ENCODE assay signal across 12 mouse cellular contexts in genomic region chr14:25181406-25181805, GRCm38 (mm10).
A peak's percentile ranks its signal among the peaks of the same experiment; 100 is the strongest.
DNase-seq lines count a peak whose midpoint lies in the region; ATAC-seq lines count a peak whose summit lies in the region.
"Had no signal": no experiment of that assay in that cellular context is flagged by ENCODE, and none has a peak within 500 bp of the region (broad histone marks: within the 10 kb centered on the region; RNA-seq: fewer than 3 reads in every experiment).

No protein-coding gene starts in this region.

- no peak overlapping the region for H3K27ac ChIP-seq in kidney, embryonic 14.5 days (ENCODE audit: low read depth, low read length)
- peak overlapping the region; percentile 67 for H3K27ac ChIP-seq in intestine, embryonic 16.5 days (ENCODE audit: low read length)
- H3K27ac ChIP-seq in stomach, embryonic 15.5 days, result no peak overlapping the region
- no peak overlapping the region for H3K27ac ChIP-seq in midbrain, embryonic 10.5 days (replicated peaks)
- H3K27ac ChIP-seq: heart, embryonic 15.5 days; hindbrain, postnatal 0 days; limb, embryonic 15.5 days had no signal

- peak; percentile 88 for DNase-seq in kidney, adult 11 months
- peak; percentile 73 to 94 for DNase-seq in kidney, postnatal 25 days
- DNase-seq in midbrain, embryonic 10.5 days (ENCODE audit: low spot score), result no peak
- no peak for DNase-seq in cerebellum, postnatal 36 days
- DNase-seq: right cerebral cortex, postnatal 25 days had no signal

- H3K9me3 ChIP-seq in kidney, embryonic 14.5 days (ENCODE audit: control insufficient read depth, low read length), result no peaks in the 10 kb centered on the region
- no peaks in the 10 kb centered on the region for H3K9me3 ChIP-seq in intestine, embryonic 16.5 days (ENCODE audit: control insufficient read depth, low read length)
- no peaks in the 10 kb centered on the region for H3K9me3 ChIP-seq in stomach, embryonic 15.5 days
- H3K9me3 ChIP-seq in midbrain, embryonic 10.5 days (replicated peaks), result no peaks in the 10 kb centered on the region
- H3K9me3 ChIP-seq: heart, embryonic 15.5 days; limb, embryonic 15.5 days had no signal

- no peak for ATAC-seq in kidney, embryonic 14.5 days (ENCODE audit: low FRiP score, low TSS enrichment)
- peak; percentile 95 for ATAC-seq in intestine, embryonic 16.5 days
- peak; percentile 73 for ATAC-seq in stomach, embryonic 15.5 days (ENCODE audit: insufficient read depth, low FRiP score, low read depth)
- ATAC-seq in megakaryocyte, adult 5-6 weeks (ENCODE audit: poor library complexity, severe bottlenecking), result no peak
- ATAC-seq: hindbrain, postnatal 0 days had no signal

- peaks cover 12% of the 10 kb centered on the region for H3K4me1 ChIP-seq in kidney, embryonic 14.5 days (ENCODE audit: control insufficient read depth, insufficient read depth, low read length)
- H3K4me1 ChIP-seq in intestine, embryonic 16.5 days (ENCODE audit: control insufficient read depth, insufficient read depth, low read length), result peaks cover 23% of the 10 kb centered on the region
- H3K4me1 ChIP-seq in stomach, embryonic 15.5 days, result peaks cover 11% of the 10 kb centered on the region; the same call in 1 of the 2 replicates
- peaks cover 32% of the 10 kb centered on the region for H3K4me1 ChIP-seq in midbrain, embryonic 10.5 days

- H3K9ac ChIP-seq in kidney, embryonic 14.5 days (ENCODE audit: low read depth, low read length), result no peak overlapping the region
- no peak overlapping the region for H3K9ac ChIP-seq in intestine, embryonic 16.5 days (ENCODE audit: low read depth, low read length)
- no peak overlapping the region for H3K9ac ChIP-seq in stomach, embryonic 15.5 days
- H3K9ac ChIP-seq: heart, embryonic 15.5 days; limb, embryonic 15.5 days had no signal

- H3K4me2 ChIP-seq in kidney, embryonic 14.5 days (replicated peaks; ENCODE audit: low read depth, low read length), result no peak overlapping the region
- no peak overlapping the region for H3K4me2 ChIP-seq in intestine, embryonic 16.5 days (ENCODE audit: low read depth, low read length)
- no peak overlapping the region for H3K4me2 ChIP-seq in stomach, embryonic 15.5 days
- H3K4me2 ChIP-seq: heart, embryonic 15.5 days; limb, embryonic 15.5 days had no signal

- H3K36me3 ChIP-seq in kidney, embryonic 14.5 days (ENCODE audit: control insufficient read depth, insufficient read depth, low read length), result no peaks in the 10 kb centered on the region
- no peaks in the 10 kb centered on the region for H3K36me3 ChIP-seq in intestine, embryonic 16.5 days (ENCODE audit: control insufficient read depth, insufficient read depth, low read length)
- no peaks in the 10 kb centered on the region for H3K36me3 ChIP-seq in stomach, embryonic 15.5 days
- no peaks in the 10 kb centered on the region for H3K36me3 ChIP-seq in midbrain, embryonic 10.5 days
- H3K36me3 ChIP-seq: heart, embryonic 15.5 days; limb, embryonic 15.5 days had no signal

- H3K4me3 ChIP-seq in kidney, embryonic 14.5 days (ENCODE audit: low read length), result no peak overlapping the region
- H3K4me3 ChIP-seq in intestine, embryonic 16.5 days (ENCODE audit: low read length), result no peak overlapping the region
- no peak overlapping the region for H3K4me3 ChIP-seq in stomach, embryonic 15.5 days (replicated peaks)
- no peak overlapping the region for H3K4me3 ChIP-seq in midbrain, embryonic 10.5 days
- H3K4me3 ChIP-seq: heart, embryonic 15.5 days; limb, embryonic 15.5 days had no signal

- H3K27me3 ChIP-seq in kidney, embryonic 14.5 days (ENCODE audit: control insufficient read depth, insufficient read depth, low read length), result no peaks in the 10 kb centered on the region
- no peaks in the 10 kb centered on the region for H3K27me3 ChIP-seq in intestine, embryonic 16.5 days (replicated peaks; ENCODE audit: control insufficient read depth, insufficient read depth, low read length)
- no peaks in the 10 kb centered on the region for H3K27me3 ChIP-seq in stomach, embryonic 15.5 days (replicated peaks)
- peaks cover 23% of the 10 kb centered on the region for H3K27me3 ChIP-seq in midbrain, embryonic 10.5 days (ENCODE audit: low read depth, poor library complexity, severe bottlenecking)
- H3K27me3 ChIP-seq: limb, embryonic 15.5 days had no signal

- 23% methylated on average over 2 of the region's 2 CpGs for WGBS in kidney, embryonic 14.5 days
- WGBS in intestine, embryonic 16.5 days, result 46% methylated on average over 2 of the region's 2 CpGs
- WGBS in stomach, embryonic 15.5 days, result 49% methylated on average over 2 of the region's 2 CpGs
- 66% methylated on average over 2 of the region's 2 CpGs for WGBS in midbrain, embryonic 10.5 days

Comparison
In these comparisons a context has a peak if more than half of its experiments do, and no peak if none do; other contexts are left out.
1. DNase-seq: peak in kidney, adult 11 months (single experiment) and kidney, postnatal 25 days (2 of 2); none in midbrain, embryonic 10.5 days (single experiment) and cerebellum, postnatal 36 days (0 of 2).
2. ATAC-seq: peak in intestine, embryonic 16.5 days (single experiment) and stomach, embryonic 15.5 days (single experiment); none in kidney, embryonic 14.5 days (single experiment) and megakaryocyte, adult 5-6 weeks (single experiment).